Comparison of ENCODE assay signal across 8 mouse cellular contexts in genomic region chr13:60737632-60738324, GRCm38 (mm10). TPM values are rescaled to one million over a fixed set of nuclear protein-coding genes. Genes with fewer than 3 reads are reported as not detected.
DNase-seq lines count a peak whose midpoint lies in the region; ATAC-seq lines count a peak whose summit lies in the region.

No protein-coding gene starts in this region.

- H3K27me3 ChIP-seq in erythroblast, embryonic 14.5 days (ENCODE audit: control insufficient read depth), result no peaks in the 10 kb centered on the region
- no peaks in the 10 kb centered on the region for H3K27me3 ChIP-seq in heart, embryonic 16.5 days (ENCODE audit: control insufficient read depth, insufficient read depth, low read length)
- H3K27me3 ChIP-seq in lung, embryonic 15.5 days, result no peaks in the 10 kb centered on the region
- no peaks in the 10 kb centered on the region for H3K27me3 ChIP-seq in neural tube, embryonic 15.5 days (replicated peaks)

- H3K4me3 ChIP-seq in erythroblast, embryonic 14.5 days (replicated peaks), result peak overlapping the region; percentile 45
- peak overlapping the region; percentile 25 for H3K4me3 ChIP-seq in heart, embryonic 16.5 days (ENCODE audit: low read length)
- peak overlapping the region; percentile 26 for H3K4me3 ChIP-seq in lung, embryonic 15.5 days
- H3K4me3 ChIP-seq in neural tube, embryonic 15.5 days (replicated peaks), result no peak overlapping the region

- peaks cover 22% of the 10 kb centered on the region for H3K4me1 ChIP-seq in erythroblast, embryonic 14.5 days (ENCODE audit: control insufficient read depth)
- peaks cover 4% of the 10 kb centered on the region; the same call in 1 of the 2 replicates for H3K4me1 ChIP-seq in heart, embryonic 16.5 days (ENCODE audit: control insufficient read depth, insufficient read depth, low read length)
- peaks cover 34% of the 10 kb centered on the region for H3K4me1 ChIP-seq in lung, embryonic 15.5 days
- peaks cover 8% of the 10 kb centered on the region; the same call in 1 of the 2 replicates for H3K4me1 ChIP-seq in neural tube, embryonic 15.5 days

- no peaks in the 10 kb centered on the region for H3K9me3 ChIP-seq in erythroblast, embryonic 14.5 days (ENCODE audit: control insufficient read depth, low read length)
- no peaks in the 10 kb centered on the region for H3K9me3 ChIP-seq in heart, embryonic 16.5 days (replicated peaks; ENCODE audit: control insufficient read depth, low read length)
- H3K9me3 ChIP-seq in lung, embryonic 15.5 days, result no peaks in the 10 kb centered on the region
- H3K9me3 ChIP-seq in neural tube, embryonic 15.5 days (replicated peaks), result no peaks in the 10 kb centered on the region

- H3K9ac ChIP-seq in heart, embryonic 16.5 days (ENCODE audit: low read length), result no peak overlapping the region
- no peak overlapping the region for H3K9ac ChIP-seq in lung, embryonic 15.5 days
- no peak overlapping the region for H3K9ac ChIP-seq in neural tube, embryonic 15.5 days (replicated peaks)

- DNase-seq in B cell, adult 2 months, result peak; percentile 76 to 77
- peak; percentile 65 for DNase-seq in adipocyte (ENCODE audit: low spot score)
- DNase-seq in kidney, postnatal 10 days, result peak; percentile 96
- peak; percentile 92 for DNase-seq in thymus, postnatal 0 days (ENCODE audit: low spot score)

- peak; percentile 88 for ATAC-seq in heart, embryonic 16.5 days (replicated peaks; ENCODE audit: extremely low read depth, insufficient read depth, low FRiP score)
- peak; percentile 91 for ATAC-seq in lung, embryonic 15.5 days (ENCODE audit: borderline replicate concordance, extremely low read depth, low FRiP score, low TSS enrichment)
- peak; percentile 49 for ATAC-seq in neural tube, embryonic 15.5 days (ENCODE audit: low FRiP score)

- WGBS in heart, embryonic 16.5 days, result 5% methylated on average over 9 of the region's 9 CpGs
- WGBS in lung, embryonic 15.5 days, result 6% methylated on average over 9 of the region's 9 CpGs
- 18% methylated on average over 9 of the region's 9 CpGs for WGBS in neural tube, embryonic 15.5 days

- peaks cover 11% of the 10 kb centered on the region for H3K36me3 ChIP-seq in erythroblast, embryonic 14.5 days (ENCODE audit: control insufficient read depth)
- peaks cover 4% of the 10 kb centered on the region; the same call in 1 of the 2 replicates for H3K36me3 ChIP-seq in heart, embryonic 16.5 days (ENCODE audit: control insufficient read depth, insufficient read depth)
- 0 out of 2 replicates have a peak, but pooled peaks cover 3% of the 10 kb centered on the region for H3K36me3 ChIP-seq in lung, embryonic 15.5 days
- peaks cover 57% of the 10 kb centered on the region for H3K36me3 ChIP-seq in neural tube, embryonic 15.5 days

- H3K27ac ChIP-seq in heart, embryonic 16.5 days (ENCODE audit: low read length), result peak overlapping the region; percentile 77
- peak overlapping the region; percentile 87 for H3K27ac ChIP-seq in lung, embryonic 15.5 days
- peak overlapping the region; percentile 13; the same call in 1 of the 2 replicates for H3K27ac ChIP-seq in neural tube, embryonic 15.5 days (replicated peaks)

- peak overlapping the region; percentile 54 for H3K4me2 ChIP-seq in heart, embryonic 16.5 days (ENCODE audit: low read depth, low read length)
- peak overlapping the region; percentile 51 for H3K4me2 ChIP-seq in lung, embryonic 15.5 days
- H3K4me2 ChIP-seq in neural tube, embryonic 15.5 days, result peak overlapping the region; percentile 29

RNA-seq across cellular contexts. Expression of gene BC051665, which starts 48.4 kb away (rescaled TPM):
- polyA plus RNA-seq in erythroblast, embryonic 14.5 days (2012), result not detected in 2 replicates
- polyA plus RNA-seq in heart, embryonic 16.5 days (2015; fragmentation: Nextera tagmentation; extraction: Ambion mirVana), result not detected in 2 replicates
- polyA plus RNA-seq in lung, embryonic 15.5 days (2015; fragmentation: Nextera tagmentation; extraction: Ambion mirVana), result not detected in 2 replicates
- polyA plus RNA-seq in neural tube, embryonic 15.5 days (2015; fragmentation: Nextera tagmentation; extraction: Ambion mirVana), result not detected in 2 replicates
- not detected in 2 replicates for polyA plus RNA-seq in thymus, postnatal 0 days (2015; fragmentation: Nextera tagmentation; extraction: Ambion mirVana)

Comparison
In these comparisons a context has a peak if more than half of its experiments do, and no peak if none do; other contexts are left out.
1. H3K27ac ChIP-seq: peak in every context shown above with its lines; median percentile 87 in lung, embryonic 15.5 days; 77 in heart, embryonic 16.5 days; 13 in neural tube, embryonic 15.5 days.